Mouse (Mus musculus): Measurements from ENCODE around the gene 2210010C04Rik. TPM values are rescaled to one million over a fixed set of nuclear protein-coding genes. Genes with fewer than 3 reads are reported as not detected.
"Not testable (repeated sequence)": the region's sequence is repeated elsewhere in the genome, so short reads cannot be mapped to it uniquely, and the experiment has no call there.

2210010C04Rik gene
- total RNA-seq, 2 experiments from 2014 or later: 358 TPM; not detected in 1

GRCm38 (mm10) chr6:41025873-41026650 lies 9.2 kb downstream of the 2210010C04Rik start:
- no peak for DNase-seq (ENCODE audit: low spot score in 2 of 2)

GRCm38 (mm10) chr6:41019140-41019539 lies 16.2 kb downstream of the 2210010C04Rik start:
- DNase-seq (ENCODE audit: low spot score in 2 of 2): no peak

- no peak for DNase-seq (ENCODE audit: low spot score in 2 of 2)
Measured at GRCm38 (mm10) chr6:41018629-41019028, 16.7 kb downstream of the 2210010C04Rik start.

GRCm38 (mm10) chr6:41015065-41015464 lies 20.2 kb downstream of the 2210010C04Rik start:
- DNase-seq (ENCODE audit: low spot score in 2 of 2): no peak

GRCm38 (mm10) chr6:40999379-40999778 lies 35.9 kb downstream of the 2210010C04Rik start, which contains the start of gene Gm2663:
Gene Gm2663, minus strand, starts transcription at chr6:40999479.
- DNase-seq (ENCODE audit: low spot score in 2 of 2): not testable (repeated sequence)

Other genes with a start within 250 kb of the 2210010C04Rik start
- not detected for gene Moxd2, start 148.0 kb downstream of the 2210010C04Rik start, total RNA-seq (2021)
- not detected for gene Prss58, start 135.1 kb downstream of the 2210010C04Rik start, total RNA-seq (2021)
- gene 1700074P13Rik, start 95.0 kb downstream of the 2210010C04Rik start, total RNA-seq (2021): not detected
- gene Gm4744, start 83.6 kb downstream of the 2210010C04Rik start, total RNA-seq (2021): under 1 TPM in 1 of 2 experiments, not detected in 1; 0.64 TPM
- 10 to 100 TPM in 1 of 2 experiments, not detected in 1; 38.4 TPM for gene 1810009J06Rik, start 70.8 kb downstream of the 2210010C04Rik start, total RNA-seq (2021)
- 10 to 100 TPM in 1 of 2 experiments, not detected in 1; 36.2 TPM for gene Gm2663, start 36.0 kb downstream of the 2210010C04Rik start, total RNA-seq (2021)